Comparison of ENCODE assay signal across 10 mouse cellular contexts in genomic region chr1:38217912-38218795, GRCm38 (mm10).
DNase-seq lines count a peak whose midpoint lies in the region; ATAC-seq and TF ChIP-seq lines count a peak whose summit lies in the region.
"Had no signal": no experiment of that assay in that cellular context is flagged by ENCODE, and none has a peak within 500 bp of the region (broad histone marks: within the 10 kb centered on the region; RNA-seq: fewer than 3 reads in every experiment).

No protein-coding gene starts in this region.

- peaks cover 35% of the 10 kb centered on the region for H3K4me1 ChIP-seq in limb, embryonic 14.5 days (ENCODE audit: control insufficient read depth, insufficient read depth, low read length)

- peak overlapping the region; percentile 44 for H3K4me2 ChIP-seq in limb, embryonic 14.5 days (replicated peaks; ENCODE audit: low read depth, low read length, severe bottlenecking)
- H3K4me2 ChIP-seq: embryonic facial prominence, embryonic 12.5 days had no signal

- H3K4me3 ChIP-seq in limb, embryonic 14.5 days (replicated peaks; ENCODE audit: low read length): peak overlapping the region; percentile 7; the same call in 1 of the 2 replicates
- H3K4me3 ChIP-seq: embryonic facial prominence, embryonic 12.5 days had no signal

- TF ChIP-seq POLR2A in limb, embryonic 14.5 days (IDR thresholded peaks at IDR 0.05; ENCODE audit: borderline replicate concordance, extremely low read depth, insufficient read depth, insufficient read length): no peak

- peak overlapping the region; percentile 56 for H3K27ac ChIP-seq in limb, embryonic 14.5 days (replicated peaks; ENCODE audit: low read depth, low read length)
- H3K27ac ChIP-seq: embryonic facial prominence, embryonic 12.5 days had no signal

- ATAC-seq in limb, embryonic 14.5 days (ENCODE audit: low FRiP score, low read depth): no peak
- no peak for ATAC-seq in monocyte, adult 5-6 weeks (replicated peaks; ENCODE audit: insufficient number of reproducible peaks, low FRiP score, low TSS enrichment, poor library complexity, severe bottlenecking)
- no peak for ATAC-seq in inflammation-experienced regulatory T-cells, adult 6 months

- no peaks in the 10 kb centered on the region for H3K27me3 ChIP-seq in limb, embryonic 14.5 days (ENCODE audit: control insufficient read depth, insufficient read depth, low read length)
- H3K27me3 ChIP-seq: CH12.LX; embryonic facial prominence, embryonic 12.5 days had no signal

- H3K36me3 ChIP-seq in limb, embryonic 14.5 days (ENCODE audit: control insufficient read depth, insufficient read depth, low read length): peaks cover 4% of the 10 kb centered on the region

- peak; percentile 41 to 49 for DNase-seq in cerebellum, postnatal 25 days
- DNase-seq in cerebellum, adult 11-12 months: no peak
- peak; percentile 85 for DNase-seq in A20 (ENCODE audit: low read depth, low spot score)
- peak; percentile 36 for DNase-seq in gastrocnemius, postnatal 25 days
- DNase-seq in limb, embryonic 14.5 days (ENCODE audit: low spot score): no peak
- DNase-seq in yolk sac, embryonic 10.5 days (ENCODE audit: low spot score): peak; percentile 15

- H3K9me3 ChIP-seq in limb, embryonic 14.5 days (ENCODE audit: control insufficient read depth, low read length): no peaks in the 10 kb centered on the region
- H3K9me3 ChIP-seq: embryonic facial prominence, embryonic 12.5 days had no signal

- H3K9ac ChIP-seq in limb, embryonic 14.5 days (ENCODE audit: low read depth, low read length, severe bottlenecking): peak overlapping the region; percentile 38
- H3K9ac ChIP-seq: embryonic facial prominence, embryonic 12.5 days had no signal

- WGBS in limb, embryonic 14.5 days: 39% methylated on average over 31 of the region's 31 CpGs

Comparison
In these comparisons a context has a peak if more than half of its experiments do, and no peak if none do; other contexts are left out.
1. DNase-seq: peak in cerebellum, postnatal 25 days (2 of 2), A20 (single experiment), gastrocnemius, postnatal 25 days (single experiment) and yolk sac, embryonic 10.5 days (single experiment); none in cerebellum, adult 11-12 months (single experiment) and limb, embryonic 14.5 days (single experiment).